Mouse (Mus musculus) brain, adult 2 months (tissue): ENCODE measurements around the gene Ranbp1.

ENCODE experiments used
- DNase-seq: peaks from one replicate; pipeline ENCODE4 v3.0.0; 2011; ENCODE audit warnings: low read depth, low spot score

Ranbp1 gene

GRCm38 (mm10) chr16:18234671-18235388 lies 13.7 kb downstream of the Ranbp1 start, which contains the start of gene Zdhhc8:
Gene Zdhhc8 (minus strand): TSS chr16:18235136.
- DNase-seq = peak; percentile 92

GRCm38 (mm10) chr16:18233919-18234670 lies 14.4 kb downstream of the Ranbp1 start:
- DNase-seq = peak; percentile 58

GRCm38 (mm10) chr16:18233451-18233850 lies 15.1 kb downstream of the Ranbp1 start:
- DNase-seq = no peak

GRCm38 (mm10) chr16:18231451-18231850 lies 17.1 kb downstream of the Ranbp1 start:
- no peak for DNase-seq

- no peak for DNase-seq
Observed at GRCm38 (mm10) chr16:18231047-18231446, 17.5 kb downstream of the Ranbp1 start.

GRCm38 (mm10) chr16:18230617-18231016 lies 17.9 kb downstream of the Ranbp1 start:
- peak; percentile 32 for DNase-seq

- DNase-seq = peak; percentile 90
Observed at GRCm38 (mm10) chr16:18229622-18230021, 18.9 kb downstream of the Ranbp1 start.

GRCm38 (mm10) chr16:18228856-18229255 lies 19.7 kb downstream of the Ranbp1 start:
- peak; percentile 89 for DNase-seq

GRCm38 (mm10) chr16:18227897-18228422 lies 20.6 kb downstream of the Ranbp1 start:
- no peak for DNase-seq

GRCm38 (mm10) chr16:18227187-18227586 lies 21.3 kb downstream of the Ranbp1 start:
- no peak for DNase-seq

- DNase-seq = no peak
Observed at GRCm38 (mm10) chr16:18222188-18222587, 26.3 kb downstream of the Ranbp1 start.

GRCm38 (mm10) chr16:18221543-18221898 lies 27.0 kb downstream of the Ranbp1 start:
- no peak for DNase-seq

GRCm38 (mm10) chr16:18220856-18221542 lies 27.5 kb downstream of the Ranbp1 start:
- no peak for DNase-seq

GRCm38 (mm10) chr16:18220001-18220400 lies 28.5 kb downstream of the Ranbp1 start:
- peak; percentile 77 for DNase-seq

- no peak for DNase-seq
Observed at GRCm38 (mm10) chr16:18218580-18218996, 29.9 kb downstream of the Ranbp1 start.

GRCm38 (mm10) chr16:18217579-18217978 lies 31.0 kb downstream of the Ranbp1 start, which contains the start of gene Ccdc188:
Gene Ccdc188 (plus strand): TSS chr16:18217879.
- no peak for DNase-seq

- peak; percentile 48 for DNase-seq
Observed at GRCm38 (mm10) chr16:18214858-18215257, 33.7 kb downstream of the Ranbp1 start.

GRCm38 (mm10) chr16:18213689-18214088 lies 34.8 kb downstream of the Ranbp1 start:
- DNase-seq = peak; percentile 88

GRCm38 (mm10) chr16:18211417-18212171 lies 36.9 kb downstream of the Ranbp1 start:
- DNase-seq = peak; percentile 93

GRCm38 (mm10) chr16:18210701-18211416 lies 37.7 kb downstream of the Ranbp1 start:
- peak; percentile 85 for DNase-seq
